Mouse (Mus musculus): ENCODE data around the gene Prrt3.

The Prrt3 gene

DNA sequence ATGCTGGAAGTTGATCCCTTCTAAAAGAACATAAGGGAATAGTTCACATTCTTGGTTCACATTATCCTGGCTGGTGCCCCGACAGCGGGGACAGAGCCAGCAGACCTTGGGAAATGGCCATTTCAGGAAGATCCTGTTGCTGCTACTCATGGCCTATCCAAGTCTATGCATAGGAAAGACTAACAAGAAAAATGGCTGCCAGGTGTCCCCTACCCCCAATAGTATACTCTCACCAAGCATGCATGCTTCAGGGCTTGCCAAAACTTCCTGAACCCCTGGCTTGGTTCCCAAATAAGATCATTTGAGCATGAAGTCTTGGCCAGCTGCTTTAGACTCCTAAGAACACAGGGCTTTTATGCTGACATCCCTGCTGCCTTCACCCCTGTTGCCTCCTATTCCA is 49.9 kb downstream of the Prrt3 start:
- in situ Hi-C loops (cut with MboI, MseI) = no loop called here

DNA sequence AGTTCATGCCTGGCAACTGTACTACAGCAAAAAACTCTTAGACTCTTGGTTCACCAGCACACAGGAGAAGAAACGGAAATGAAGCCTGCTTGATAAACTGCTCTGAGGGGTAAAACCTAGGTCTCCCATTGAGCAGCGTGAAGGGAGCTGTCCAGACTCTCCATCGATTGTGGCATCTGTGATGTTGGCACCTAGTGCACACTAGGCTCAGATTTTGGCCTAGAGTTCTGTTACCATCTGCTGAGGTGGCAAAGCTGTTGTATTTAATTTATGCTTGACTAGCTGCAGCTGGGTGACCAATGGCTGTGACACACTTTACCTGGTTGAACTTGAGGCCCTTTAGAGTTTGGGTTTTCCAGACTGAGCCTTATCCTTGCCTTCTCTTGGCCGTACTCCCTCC is 54.1 kb downstream of the Prrt3 start:
- in situ Hi-C loops (cut with MboI, MseI) = loop anchor here (5.0 kb wide), 1 partner anchor 45 kb away; no protein-coding TSS in a partner anchor

GRCm38 (mm10) chr6:113444207-113444965 is 57.3 kb downstream of the Prrt3 start:
- in situ Hi-C loops (cut with MboI, MseI) = no loop called here
